17 mouse cellular contexts compared by ENCODE assay signal in genomic region chr14:86750351-86750750, GRCm38 (mm10).
"Had no signal": no experiment of that assay in that cellular context is flagged by ENCODE, and none has a peak within 500 bp of the region (broad histone marks: within the 10 kb centered on the region; RNA-seq: fewer than 3 reads in every experiment).

No protein-coding gene starts in this region.

- H3K9me3 ChIP-seq: kidney, embryonic 15.5 days; limb, embryonic 12.5 days; liver, embryonic 13.5 days; lung, embryonic 15.5 days; megakaryocyte, embryonic 14.5 days; stomach, embryonic 15.5 days had no signal

- H3K4me2 ChIP-seq: kidney, embryonic 15.5 days; limb, embryonic 12.5 days; liver, embryonic 13.5 days; lung, embryonic 15.5 days; midbrain, embryonic 11.5 days; stomach, embryonic 15.5 days had no signal

- DNase-seq: kidney, adult 2 months; kidney, postnatal 25 days; liver; liver, embryonic 13.5 days; liver, postnatal 0 days; lung, postnatal 14 days; right cerebral cortex, postnatal 14 days; thymus, adult 2 months; thymus, postnatal 36 days had no signal

- H3K4me3 ChIP-seq: kidney, embryonic 15.5 days; limb, embryonic 12.5 days; liver, embryonic 13.5 days; lung, embryonic 15.5 days; megakaryocyte, embryonic 14.5 days; stomach, embryonic 15.5 days had no signal

- H3K36me3 ChIP-seq: kidney, embryonic 15.5 days; limb, embryonic 12.5 days; lung, embryonic 15.5 days; stomach, embryonic 15.5 days had no signal

- H3K27me3 ChIP-seq: kidney, embryonic 15.5 days; limb, embryonic 12.5 days; liver, embryonic 13.5 days; lung, embryonic 15.5 days; megakaryocyte, embryonic 14.5 days; stomach, embryonic 15.5 days had no signal

- ATAC-seq: intestine, embryonic 16.5 days; liver, postnatal 0 days had no signal

- H3K9ac ChIP-seq: kidney, embryonic 15.5 days; limb, embryonic 12.5 days; liver, embryonic 13.5 days; liver, postnatal 0 days; lung, embryonic 15.5 days; stomach, embryonic 15.5 days had no signal

- H3K27ac ChIP-seq: kidney, embryonic 15.5 days; limb, embryonic 12.5 days; liver, embryonic 13.5 days; lung, embryonic 15.5 days; macrophage; stomach, embryonic 15.5 days had no signal

- H3K4me1 ChIP-seq: liver, embryonic 13.5 days; lung, embryonic 15.5 days; stomach, embryonic 15.5 days had no signal
